Mouse (Mus musculus) CH12.LX (cell line): Measurements from ENCODE around the gene Slc22a13.

ENCODE experiments used
- MAFK ChIP-seq: IDR thresholded peaks from 2 replicates; pipeline ENCODE4 v1.6.1; 2011; ENCODE audit warnings: low read length, improper control_type of control experiment; ENCODE audit not compliant: insufficient replicate concordance
- NELFE ChIP-seq: IDR thresholded peaks from 2 replicates; pipeline ENCODE4 v1.6.1; 2011; ENCODE audit warnings: low read depth, low read length, improper control_type of control experiment
- POLR2A ChIP-seq: IDR thresholded peaks from 2 replicates; pipeline ENCODE4 v1.6.1; 2011; ENCODE audit warnings: low read depth, mild to moderate bottlenecking, improper control_type of control experiment, low read length

DNA sequence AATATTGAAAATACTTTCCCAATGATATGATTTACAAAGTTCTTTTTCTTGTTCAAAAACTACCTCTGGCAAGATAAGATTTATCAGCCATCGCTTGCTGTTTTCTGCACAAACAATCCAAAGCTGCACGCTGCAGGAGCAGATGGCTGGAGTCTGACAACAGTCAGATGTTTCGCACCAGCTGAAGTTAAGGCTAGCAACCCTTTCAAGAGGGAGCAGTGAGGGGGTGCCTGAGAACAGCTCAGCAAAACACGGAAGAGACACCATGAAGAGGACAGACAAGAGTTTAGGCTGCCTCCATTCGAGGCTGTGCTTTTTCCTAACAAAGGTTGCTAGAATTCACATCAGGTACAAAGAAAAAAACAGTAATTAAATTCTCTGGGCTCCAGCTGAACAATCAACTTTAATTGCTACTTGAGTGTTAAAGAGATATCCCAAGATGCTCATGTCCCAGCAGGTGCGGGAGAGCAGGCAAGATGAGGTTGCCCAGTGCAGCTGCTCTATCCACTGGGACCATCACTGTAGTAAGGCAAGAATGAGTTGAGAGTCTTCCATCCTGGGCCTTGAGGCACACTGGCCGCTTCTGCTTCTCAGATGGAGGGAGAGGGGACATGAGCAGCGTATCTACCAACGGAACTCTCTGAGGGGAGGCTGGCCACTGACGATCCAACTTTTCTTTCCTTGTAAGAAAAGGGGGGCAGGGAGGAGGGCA is 31.5 kb upstream of the Slc22a13 start:
- no peak for TF ChIP-seq MAFK
- no peak for TF ChIP-seq POLR2A
- TF ChIP-seq NELFE, result no peak
